Comparison of ENCODE assay signal across 15 mouse cellular contexts in the genomic region with DNA sequence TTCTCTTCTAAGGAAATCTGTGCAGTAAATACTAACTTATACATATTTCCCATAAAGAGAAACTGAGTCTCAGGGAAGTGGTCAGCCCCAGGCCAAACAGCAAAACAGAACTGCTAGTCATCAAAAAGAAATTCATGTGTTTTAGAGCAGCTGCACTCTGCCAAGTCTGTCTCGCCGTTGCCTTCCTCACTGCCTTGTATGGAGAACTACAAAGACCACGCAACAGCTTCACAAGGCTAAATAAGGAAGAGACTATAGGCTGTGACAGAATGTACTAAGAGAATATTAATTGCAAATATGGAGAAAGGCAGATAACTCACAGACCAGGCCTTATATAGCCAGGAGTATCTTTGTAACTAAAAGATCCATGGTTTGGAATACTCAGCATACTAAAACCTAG.
"Had no signal": no experiment of that assay in that cellular context is flagged by ENCODE, and none has a peak within 500 bp of the region (broad histone marks: within the 10 kb centered on the region; RNA-seq: fewer than 3 reads in every experiment).

No protein-coding gene starts in this region.

- H3K27ac ChIP-seq: liver, embryonic 12.5 days; liver, embryonic 14.5 days; midbrain, embryonic 10.5 days; midbrain, embryonic 12.5 days; neural tube, embryonic 12.5 days had no signal

- ATAC-seq: liver, embryonic 12.5 days; midbrain, embryonic 16.5 days had no signal

- H3K4me3 ChIP-seq: liver, embryonic 12.5 days; midbrain, embryonic 10.5 days; midbrain, embryonic 12.5 days; myocyte; neural tube, embryonic 12.5 days had no signal

- H3K27me3 ChIP-seq: liver, embryonic 12.5 days; midbrain, embryonic 12.5 days; neural tube, embryonic 12.5 days had no signal

- H3K4me1 ChIP-seq: liver, embryonic 12.5 days; midbrain, embryonic 10.5 days; midbrain, embryonic 12.5 days; neural tube, embryonic 12.5 days had no signal

- DNase-seq: lung, adult 2 months; lung, postnatal 10 days; lung, postnatal 4 days; midbrain, embryonic 14.5 days; right cerebral cortex, postnatal 14 days; thymus, adult 2 months; thymus, postnatal 25 days; thymus, postnatal 4 days had no signal

- H3K36me3 ChIP-seq: liver, embryonic 12.5 days; midbrain, embryonic 10.5 days; midbrain, embryonic 12.5 days; neural tube, embryonic 12.5 days had no signal

- H3K9me3 ChIP-seq: liver, embryonic 12.5 days; midbrain, embryonic 10.5 days; midbrain, embryonic 12.5 days; neural tube, embryonic 12.5 days had no signal

- H3K9ac ChIP-seq: liver, embryonic 12.5 days; liver, embryonic 14.5 days; midbrain, embryonic 12.5 days; neural tube, embryonic 12.5 days had no signal

- H3K4me2 ChIP-seq: liver, embryonic 12.5 days; midbrain, embryonic 12.5 days; neural tube, embryonic 12.5 days had no signal
